Mouse (Mus musculus): ENCODE measurements at regions not wholly inside any gene's neighbourhood (a gene's known extent, or its start where the extent isn't known, plus 50 kb on each side); places are given as distances from the start of the nearest gene placed in this dataset.

DNA sequence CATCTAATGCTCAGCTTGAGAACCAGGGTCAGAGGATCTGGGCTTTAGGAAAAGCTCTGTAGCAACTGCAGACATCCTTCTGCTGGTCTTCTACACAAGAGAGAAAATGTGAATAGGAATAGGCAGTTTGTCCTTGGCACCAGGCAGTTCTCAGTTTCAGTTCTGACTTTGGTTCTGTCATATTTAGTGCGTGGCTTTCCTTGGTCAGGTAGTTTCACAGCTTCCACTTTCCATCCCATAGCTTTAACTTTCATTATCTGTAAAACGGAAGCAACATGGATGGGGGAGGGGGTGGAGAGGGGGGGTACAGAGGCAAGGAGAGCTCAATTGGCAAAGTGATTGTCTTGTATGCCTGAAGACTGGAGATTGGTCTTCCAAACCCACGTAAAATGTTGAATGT is 247.3 kb upstream of the Nrp1 start:
- TF ChIP-seq POLR2A (IDR thresholded peaks at IDR 0.05; ENCODE audit: borderline replicate concordance, insufficient read depth, low read length) (no peak), CTCF (IDR thresholded peaks at IDR 0.05; ENCODE audit: borderline replicate concordance, insufficient read depth, low read depth, low read length) (no peak)
